Mouse (Mus musculus): ENCODE data around the gene Txnrd1.

Gene Txnrd1

GRCm38 (mm10) chr10:82866356-82866755 lies 32.6 kb downstream of the Txnrd1 start, which contains the start of gene Eid3:
Gene Eid3, plus strand, starts transcription at chr10:82866626.
- DNase-seq (ENCODE audit: low spot score in 2 of 2) = no peak

DNA sequence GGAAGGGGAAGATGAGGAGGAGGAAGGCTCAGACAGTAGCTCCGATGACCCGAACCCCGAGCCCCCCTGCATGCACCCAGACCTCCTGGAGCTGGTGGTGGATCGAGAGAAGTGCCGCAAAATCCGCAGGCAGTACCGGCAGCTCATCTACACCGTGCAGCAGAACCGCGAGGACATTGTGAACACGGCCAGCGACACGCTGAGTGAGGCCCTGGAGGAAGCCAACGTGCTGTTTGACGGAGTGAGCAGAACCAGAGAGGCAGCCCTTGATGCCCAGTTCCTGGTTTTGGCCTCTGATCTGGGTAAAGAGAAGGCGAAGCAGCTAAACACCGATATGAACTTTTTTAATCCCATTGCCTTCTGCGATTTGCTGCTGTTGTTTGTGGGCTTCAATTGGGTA lies 33.1 kb downstream of the Txnrd1 start:
- no peak for DNase-seq (ENCODE audit: low spot score in 2 of 2)

GRCm38 (mm10) chr10:82868418-82869086 lies 34.8 kb downstream of the Txnrd1 start:
- no peak for DNase-seq (ENCODE audit: low spot score in 2 of 2)

DNA sequence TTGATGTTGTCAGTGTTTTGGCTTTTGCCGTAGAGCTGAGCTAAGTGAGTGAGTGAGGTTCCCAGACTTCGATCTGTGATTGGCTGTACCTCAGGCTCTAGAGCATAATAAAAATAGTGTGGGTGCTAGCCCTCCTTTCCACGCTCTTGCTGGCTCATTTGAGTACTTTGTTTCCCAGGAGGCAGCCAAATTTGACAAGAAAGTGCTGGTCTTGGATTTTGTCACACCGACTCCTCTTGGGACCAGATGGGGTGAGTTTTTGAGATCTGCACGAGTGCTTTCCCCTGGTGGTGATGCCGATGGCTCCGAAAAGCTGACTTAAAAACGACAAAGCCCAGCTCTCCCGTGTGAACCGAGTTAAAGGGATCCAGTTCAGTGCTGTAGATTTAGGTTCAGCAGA lies 41.7 kb downstream of the Txnrd1 start:
- DNase-seq (ENCODE audit: low spot score in 2 of 2) = no peak

GRCm38 (mm10) chr10:82876076-82876796 lies 42.5 kb downstream of the Txnrd1 start:
- no peak for DNase-seq (ENCODE audit: low spot score in 2 of 2)

DNA sequence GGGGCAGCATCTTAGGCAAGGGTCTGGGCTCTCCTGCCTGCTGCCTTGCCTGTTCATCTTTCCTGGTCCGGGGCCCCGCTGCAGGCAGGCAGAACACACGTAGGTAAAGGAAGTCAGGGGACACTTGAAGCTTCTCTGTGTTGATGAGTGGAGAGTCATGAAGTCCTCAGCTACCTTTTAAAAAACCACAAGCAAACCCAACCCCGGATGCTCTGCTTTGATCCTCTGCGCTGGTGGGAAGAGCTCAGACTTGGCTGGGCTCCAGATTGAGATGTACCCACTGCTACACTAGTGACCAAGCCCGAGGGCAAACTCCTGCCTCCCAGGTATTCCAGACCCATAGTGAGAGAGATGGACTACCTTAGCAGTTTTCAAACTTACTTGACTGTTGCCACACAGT lies 53.6 kb downstream of the Txnrd1 start:
- DNase-seq (ENCODE audit: low spot score in 2 of 2) = no peak

GRCm38 (mm10) chr10:82888576-82888975 lies 54.8 kb downstream of the Txnrd1 start:
- no peak for DNase-seq (ENCODE audit: low spot score in 2 of 2)

- no peak for DNase-seq (ENCODE audit: low spot score in 2 of 2)
Measured at GRCm38 (mm10) chr10:82889447-82889973, 55.8 kb downstream of the Txnrd1 start.

- no peak for DNase-seq (ENCODE audit: low spot score in 2 of 2)
Measured at GRCm38 (mm10) chr10:82890936-82891335, 57.2 kb downstream of the Txnrd1 start.

DNA sequence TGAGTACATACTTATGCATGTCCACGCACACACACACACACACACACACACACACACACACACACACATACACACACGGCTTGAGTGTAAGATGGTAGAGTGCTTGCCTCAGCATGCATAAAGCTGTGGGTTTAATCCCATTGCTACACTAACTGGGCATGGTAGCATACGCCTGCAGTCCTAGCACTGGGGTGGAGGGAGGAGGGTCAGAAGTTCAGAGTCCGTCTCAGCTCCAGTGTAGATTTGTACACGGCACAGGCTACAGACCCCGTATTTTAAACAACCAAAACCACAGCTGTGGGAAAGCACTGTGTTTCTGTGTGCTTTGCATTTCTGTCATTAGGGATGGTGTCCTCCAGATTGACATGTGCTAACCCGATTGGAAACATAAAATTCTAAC lies 57.7 kb downstream of the Txnrd1 start:
- DNase-seq (ENCODE audit: low spot score in 2 of 2) = no peak

DNA sequence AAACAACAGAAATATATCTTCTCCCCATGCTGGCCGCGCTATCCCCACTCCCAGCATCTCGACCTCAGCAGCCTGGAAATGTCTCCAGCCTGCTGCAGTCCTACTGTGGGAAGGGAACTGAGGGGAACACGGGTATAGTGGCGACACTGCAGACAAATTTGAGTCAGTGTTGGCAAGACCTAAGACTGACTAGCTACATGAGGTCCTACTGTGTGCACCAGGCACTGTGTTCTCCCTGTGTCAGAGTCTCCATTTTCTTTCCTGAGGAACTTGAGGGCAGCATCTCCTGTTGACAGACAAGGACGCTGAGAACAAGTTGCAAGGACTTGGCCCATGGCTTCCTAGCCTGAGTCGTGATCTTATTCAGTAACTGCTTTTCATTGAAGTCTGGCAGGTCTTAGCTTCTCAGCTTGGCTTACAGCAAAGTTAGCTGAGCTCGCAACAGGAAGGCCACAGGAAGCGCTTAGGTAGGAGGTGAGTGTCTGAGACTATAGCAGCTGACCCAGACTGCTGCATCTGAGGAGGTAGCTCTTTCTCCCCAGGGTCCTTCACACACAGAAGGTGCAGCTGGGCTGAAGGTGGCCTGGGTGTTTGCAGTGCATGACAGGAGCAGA lies 58.8 kb downstream of the Txnrd1 start:
- DNase-seq (ENCODE audit: low spot score in 2 of 2) = no peak

DNA sequence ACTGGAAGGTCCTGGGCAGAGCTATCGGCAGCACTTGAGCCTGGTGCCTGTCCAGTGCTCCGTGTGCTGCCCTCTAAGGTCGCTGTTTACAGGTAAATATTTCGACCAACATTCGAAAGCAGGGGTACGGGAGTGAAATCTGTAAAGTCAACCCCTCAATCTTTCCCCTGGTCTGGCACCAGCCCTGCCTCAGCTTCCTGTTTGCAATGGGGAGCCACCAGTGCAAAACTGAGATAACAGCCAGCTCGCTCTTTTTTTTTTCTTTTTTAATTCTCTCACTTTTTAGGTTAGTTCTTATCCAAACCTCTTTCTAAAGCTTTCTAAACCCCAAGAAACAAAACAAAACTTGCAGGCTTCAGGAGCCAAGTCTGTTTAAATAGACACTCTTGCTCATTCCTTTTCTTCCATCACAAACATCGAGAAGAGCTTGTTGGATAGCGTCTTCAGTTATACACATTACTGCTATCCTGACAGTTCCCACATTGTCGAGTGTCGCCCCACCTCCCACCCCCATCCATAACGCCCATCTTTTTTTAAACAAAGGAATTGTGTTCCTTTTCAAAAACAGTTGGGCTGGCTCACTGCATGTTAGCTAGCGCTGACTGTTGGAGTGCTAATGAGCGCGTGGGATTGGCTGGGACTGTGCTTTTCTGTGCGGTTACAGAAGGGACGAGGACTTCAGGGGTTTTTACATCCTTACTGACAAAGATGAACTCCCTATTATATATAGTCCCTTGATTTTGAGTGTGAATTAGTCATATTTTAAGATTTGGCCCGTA lies 60.3 kb downstream of the Txnrd1 start:
- no peak for DNase-seq (ENCODE audit: low spot score in 2 of 2)

GRCm38 (mm10) chr10:82897936-82898335 lies 64.2 kb downstream of the Txnrd1 start:
- no peak for DNase-seq (ENCODE audit: low spot score in 2 of 2)

GRCm38 (mm10) chr10:82898893-82899292 lies 65.1 kb downstream of the Txnrd1 start:
- no peak for DNase-seq (ENCODE audit: low spot score in 2 of 2)

GRCm38 (mm10) chr10:82899810-82900421 lies 66.2 kb downstream of the Txnrd1 start:
- DNase-seq (ENCODE audit: low spot score in 2 of 2) = no peak

- DNase-seq (ENCODE audit: low spot score in 2 of 2) = no peak
Measured at GRCm38 (mm10) chr10:82900546-82900945, 66.8 kb downstream of the Txnrd1 start.

DNA sequence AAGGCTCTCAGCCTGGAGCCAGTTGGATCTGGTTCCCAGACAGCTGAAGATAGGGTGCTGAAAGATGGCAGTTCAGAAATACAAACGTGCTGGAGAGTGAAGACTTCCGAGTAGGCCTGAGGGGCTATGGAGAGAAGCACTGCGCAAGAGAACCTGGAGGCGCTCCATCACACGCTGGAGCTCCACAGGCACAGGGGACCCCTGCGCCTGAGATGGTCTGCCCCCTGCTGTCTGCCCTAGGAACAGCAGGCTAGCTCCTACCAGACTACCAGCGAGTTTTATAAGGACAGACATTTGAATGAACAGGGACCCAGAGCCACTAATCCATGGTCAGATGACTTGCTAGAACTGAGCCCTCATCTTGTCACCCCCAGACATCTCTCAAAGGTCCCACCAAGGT lies 67.7 kb downstream of the Txnrd1 start:
- peak; percentile 80 to 82 for DNase-seq (ENCODE audit: low spot score in 2 of 2)

DNA sequence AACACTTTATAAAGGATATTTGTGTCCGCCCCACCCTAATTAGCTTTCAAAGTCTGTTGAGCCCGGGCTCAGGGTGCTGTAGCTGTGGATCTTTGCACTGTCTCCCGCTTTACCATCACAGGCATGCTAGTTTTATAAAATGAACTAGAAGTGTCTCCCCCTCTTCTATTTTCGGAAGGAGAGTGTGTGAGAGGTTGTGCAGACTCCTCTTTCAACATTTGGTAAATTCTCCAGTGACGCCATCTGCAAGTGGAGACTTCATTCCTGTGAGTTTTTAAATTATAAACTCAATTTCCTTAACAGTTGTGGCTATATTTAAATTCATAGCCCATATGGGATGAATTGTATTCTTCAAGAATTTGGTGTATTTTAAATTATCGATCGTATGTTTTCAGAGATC lies 74.8 kb downstream of the Txnrd1 start:
- DNase-seq (ENCODE audit: low spot score in 2 of 2) = no peak

DNA sequence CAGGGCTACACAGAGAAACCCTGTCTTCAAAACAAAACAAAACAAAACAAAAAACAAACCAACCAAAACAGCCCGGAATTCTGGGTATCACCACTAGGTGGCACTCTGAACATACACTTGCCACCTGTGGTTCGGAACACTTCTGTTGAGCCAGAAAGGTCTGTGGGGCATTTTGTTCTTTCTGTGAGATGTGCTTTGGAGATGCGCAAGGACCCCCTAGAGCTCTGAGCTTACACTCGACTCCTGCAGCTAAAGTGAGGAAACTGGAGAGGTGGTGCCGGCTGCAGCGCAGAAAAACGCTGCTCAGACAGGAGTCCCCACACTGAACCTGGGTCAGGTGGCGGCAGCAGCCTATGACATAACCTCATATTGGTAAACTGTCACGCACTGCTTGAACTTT lies 75.6 kb downstream of the Txnrd1 start:
- DNase-seq (ENCODE audit: low spot score in 2 of 2) = peak; percentile 66 to 69

DNA sequence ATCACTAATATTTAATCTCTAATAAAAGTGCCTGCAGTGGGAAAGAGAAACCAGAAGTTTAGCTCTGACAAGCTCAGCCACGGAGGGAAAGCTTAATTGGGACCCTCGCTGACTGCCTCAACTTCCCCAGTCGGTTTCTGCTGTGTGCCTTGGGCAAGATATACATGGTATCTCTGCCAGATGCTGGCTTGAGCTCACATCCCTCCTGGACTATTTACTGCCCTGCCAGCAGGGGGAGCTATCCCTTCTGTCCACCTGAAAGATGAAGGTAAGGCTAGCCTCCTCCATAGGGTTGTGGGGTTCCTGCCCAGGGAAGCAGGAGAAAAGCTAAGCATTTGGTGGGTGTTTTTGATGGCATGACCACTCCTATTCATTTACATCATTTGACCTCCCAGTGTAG lies 76.4 kb downstream of the Txnrd1 start:
- no peak for DNase-seq (ENCODE audit: low spot score in 2 of 2)

DNA sequence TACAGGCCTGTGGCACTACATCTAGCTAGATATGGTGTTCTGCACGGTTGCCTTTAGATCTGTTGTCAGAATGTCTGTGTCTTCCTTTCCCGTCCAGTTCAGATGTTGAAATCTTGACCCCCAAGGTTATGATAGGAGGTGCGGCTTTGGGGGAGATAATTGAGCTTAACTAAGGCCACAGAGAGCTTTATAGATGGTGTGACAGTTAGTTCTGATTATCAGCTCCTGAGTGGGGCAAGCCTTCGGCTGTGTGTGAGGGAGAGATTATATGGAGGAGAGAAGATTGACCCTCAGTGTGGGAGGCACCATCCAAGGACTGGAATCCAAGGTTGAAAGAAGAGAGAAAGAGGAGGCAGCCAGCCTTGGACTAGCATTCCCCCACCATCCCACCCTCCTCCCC lies 79.5 kb downstream of the Txnrd1 start:
- DNase-seq (ENCODE audit: low spot score in 2 of 2) = no peak

- no peak for DNase-seq (ENCODE audit: low spot score in 2 of 2)
Measured at GRCm38 (mm10) chr10:82913772-82914171, 80.0 kb downstream of the Txnrd1 start.
